ENCODE assay signal across 27 mouse cellular contexts in genomic region chr2:58377417-58378130, GRCm38 (mm10). TPM values are rescaled to one million over a fixed set of nuclear protein-coding genes. Genes with fewer than 3 reads are reported as not detected.
DNase-seq lines count a peak whose midpoint lies in the region; ATAC-seq and TF ChIP-seq lines count a peak whose summit lies in the region.
"Had no signal": no experiment of that assay in that cellular context is flagged by ENCODE, and none has a peak within 500 bp of the region (broad histone marks: within the 10 kb centered on the region; RNA-seq: fewer than 3 reads in every experiment).

No protein-coding gene starts in this region.

- H3K27me3 ChIP-seq in forebrain, embryonic 16.5 days (replicated peaks; ENCODE audit: control insufficient read depth, insufficient read depth, low read length), result no peaks in the 10 kb centered on the region
- H3K27me3 ChIP-seq in forebrain, postnatal 0 days (ENCODE audit: insufficient read depth, low read length), result no peaks in the 10 kb centered on the region
- H3K27me3 ChIP-seq in midbrain, embryonic 12.5 days, result no peaks in the 10 kb centered on the region
- H3K27me3 ChIP-seq in midbrain, embryonic 11.5 days (ENCODE audit: control insufficient read depth, insufficient read depth, low read length), result no peaks in the 10 kb centered on the region
- no peaks in the 10 kb centered on the region for H3K27me3 ChIP-seq in midbrain, embryonic 15.5 days (replicated peaks)
- H3K27me3 ChIP-seq: CH12.LX; embryonic facial prominence, embryonic 12.5 days; limb, embryonic 12.5 days; liver, embryonic 12.5 days; neural tube, embryonic 15.5 days had no signal

- no peak overlapping the region for H3K27ac ChIP-seq in forebrain, embryonic 16.5 days (ENCODE audit: low read length)
- H3K27ac ChIP-seq in forebrain, postnatal 0 days (ENCODE audit: low read depth, low read length), result no peak overlapping the region
- no peak overlapping the region for H3K27ac ChIP-seq in midbrain, embryonic 12.5 days (replicated peaks)
- no peak overlapping the region for H3K27ac ChIP-seq in midbrain, embryonic 11.5 days (ENCODE audit: low read depth, low read length)
- no peak overlapping the region for H3K27ac ChIP-seq in midbrain, embryonic 15.5 days
- H3K27ac ChIP-seq: embryonic facial prominence, embryonic 12.5 days; heart, embryonic 10.5 days; layer of hippocampus, adult 2 months; limb, embryonic 12.5 days; liver, embryonic 12.5 days; neural tube, embryonic 15.5 days had no signal

- no peak for TF ChIP-seq CTCF in forebrain, postnatal 0 days (IDR thresholded peaks at IDR 0.05; ENCODE audit: low read depth)

- peaks cover 9% of the 10 kb centered on the region; the same call in 1 of the 2 replicates for H3K4me1 ChIP-seq in forebrain, embryonic 16.5 days (replicated peaks; ENCODE audit: control insufficient read depth, insufficient read depth, low read length)
- H3K4me1 ChIP-seq in forebrain, postnatal 0 days (ENCODE audit: insufficient read depth), result no peaks in the 10 kb centered on the region
- peaks cover 11% of the 10 kb centered on the region; the same call in 1 of the 2 replicates for H3K4me1 ChIP-seq in midbrain, embryonic 12.5 days
- no peaks in the 10 kb centered on the region for H3K4me1 ChIP-seq in midbrain, embryonic 11.5 days (ENCODE audit: control insufficient read depth, insufficient read depth, low read length)
- 0 out of 2 replicates have a peak, but pooled peaks cover 7% of the 10 kb centered on the region for H3K4me1 ChIP-seq in midbrain, embryonic 15.5 days
- H3K4me1 ChIP-seq: embryonic facial prominence, embryonic 12.5 days; heart, embryonic 10.5 days; limb, embryonic 12.5 days; liver, embryonic 12.5 days; neural tube, embryonic 15.5 days had no signal

- no peak for DNase-seq in forebrain, postnatal 0 days
- DNase-seq in midbrain, embryonic 11.5 days (ENCODE audit: low spot score, missing footprints), result no peak
- no peak for DNase-seq in right cerebral cortex, postnatal 14 days
- DNase-seq: adrenal gland, adult 2 months; B cell, adult 2 months; cerebellum, adult 11-12 months; cerebellum, postnatal 25 days; heart, postnatal 4 days; kidney, postnatal 25 days; lung, adult 18-20 months; lung, postnatal 10 days; right cerebral cortex, postnatal 25 days; spleen, adult 18-20 months had no signal

- WGBS in forebrain, embryonic 16.5 days, result 23% methylated on average over 9 of the region's 9 CpGs
- 28% methylated on average over 9 of the region's 9 CpGs for WGBS in forebrain, postnatal 0 days
- WGBS in midbrain, embryonic 12.5 days, result 66% methylated on average over 9 of the region's 9 CpGs
- 81% methylated on average over 9 of the region's 9 CpGs for WGBS in midbrain, embryonic 11.5 days
- WGBS in midbrain, embryonic 15.5 days, result 47% methylated on average over 9 of the region's 9 CpGs

- H3K36me3 ChIP-seq in forebrain, embryonic 16.5 days (ENCODE audit: control insufficient read depth, insufficient read depth), result no peaks in the 10 kb centered on the region
- H3K36me3 ChIP-seq in forebrain, postnatal 0 days (ENCODE audit: insufficient read depth), result no peaks in the 10 kb centered on the region
- H3K36me3 ChIP-seq in midbrain, embryonic 12.5 days, result no peaks in the 10 kb centered on the region
- H3K36me3 ChIP-seq in midbrain, embryonic 11.5 days (ENCODE audit: control insufficient read depth, insufficient read depth, low read length), result no peaks in the 10 kb centered on the region
- no peaks in the 10 kb centered on the region for H3K36me3 ChIP-seq in midbrain, embryonic 15.5 days (replicated peaks)
- H3K36me3 ChIP-seq: embryonic facial prominence, embryonic 12.5 days; G1E; heart, embryonic 10.5 days; limb, embryonic 12.5 days; liver, embryonic 12.5 days; neural tube, embryonic 15.5 days had no signal

- H3K9me3 ChIP-seq in forebrain, embryonic 16.5 days (ENCODE audit: control insufficient read depth, low read length), result peaks cover 3% of the 10 kb centered on the region; the same call in 1 of the 2 replicates
- H3K9me3 ChIP-seq in forebrain, postnatal 0 days (ENCODE audit: low read length), result no peaks in the 10 kb centered on the region
- no peaks in the 10 kb centered on the region for H3K9me3 ChIP-seq in midbrain, embryonic 12.5 days
- H3K9me3 ChIP-seq in midbrain, embryonic 11.5 days (ENCODE audit: control insufficient read depth, low read length), result no peaks in the 10 kb centered on the region
- H3K9me3 ChIP-seq in midbrain, embryonic 15.5 days, result no peaks in the 10 kb centered on the region
- H3K9me3 ChIP-seq: embryonic facial prominence, embryonic 12.5 days; heart, embryonic 10.5 days; limb, embryonic 12.5 days; liver, embryonic 12.5 days; neural tube, embryonic 15.5 days had no signal

- no peak overlapping the region for H3K4me3 ChIP-seq in forebrain, embryonic 16.5 days (replicated peaks; ENCODE audit: low read length)
- H3K4me3 ChIP-seq in forebrain, postnatal 0 days (ENCODE audit: low read depth, low read length), result no peak overlapping the region
- H3K4me3 ChIP-seq in midbrain, embryonic 12.5 days, result no peak overlapping the region
- no peak overlapping the region for H3K4me3 ChIP-seq in midbrain, embryonic 11.5 days (ENCODE audit: low read depth, low read length)
- H3K4me3 ChIP-seq in midbrain, embryonic 15.5 days, result no peak overlapping the region
- H3K4me3 ChIP-seq: embryonic facial prominence, embryonic 12.5 days; heart, embryonic 10.5 days; layer of hippocampus, adult 2 months; limb, embryonic 12.5 days; liver, embryonic 12.5 days; neural tube, embryonic 15.5 days had no signal

- peak; percentile 24; the same call in 1 of the 2 replicates for ATAC-seq in forebrain, embryonic 16.5 days
- ATAC-seq in forebrain, postnatal 0 days, result no peak
- ATAC-seq in midbrain, embryonic 12.5 days (ENCODE audit: low FRiP score, low read depth), result 0 out of 2 replicates have a peak, but pooled peaks have one; percentile 39
- ATAC-seq in midbrain, embryonic 11.5 days (ENCODE audit: low FRiP score), result no peak
- peak; percentile 71; the same call in 1 of the 2 replicates for ATAC-seq in midbrain, embryonic 15.5 days (replicated peaks)
- ATAC-seq in inflammation-experienced regulatory T-cells, adult 6 months, result no peak
- ATAC-seq: intestine, postnatal 0 days; liver, embryonic 12.5 days had no signal

- no peak overlapping the region for H3K9ac ChIP-seq in forebrain, embryonic 16.5 days (replicated peaks; ENCODE audit: low read depth, low read length)
- H3K9ac ChIP-seq in forebrain, postnatal 0 days, result no peak overlapping the region
- no peak overlapping the region for H3K9ac ChIP-seq in midbrain, embryonic 12.5 days (replicated peaks)
- H3K9ac ChIP-seq in midbrain, embryonic 11.5 days (ENCODE audit: low read length), result no peak overlapping the region
- H3K9ac ChIP-seq in midbrain, embryonic 15.5 days, result no peak overlapping the region
- H3K9ac ChIP-seq: embryonic facial prominence, embryonic 12.5 days; limb, embryonic 12.5 days; liver, embryonic 12.5 days; neural tube, embryonic 15.5 days had no signal

- no peak overlapping the region for H3K4me2 ChIP-seq in forebrain, embryonic 16.5 days (ENCODE audit: low read length)
- H3K4me2 ChIP-seq in forebrain, postnatal 0 days (ENCODE audit: low read depth), result no peak overlapping the region
- no peak overlapping the region for H3K4me2 ChIP-seq in midbrain, embryonic 12.5 days (replicated peaks)
- no peak overlapping the region for H3K4me2 ChIP-seq in midbrain, embryonic 11.5 days
- H3K4me2 ChIP-seq in midbrain, embryonic 15.5 days, result no peak overlapping the region
- H3K4me2 ChIP-seq: embryonic facial prominence, embryonic 12.5 days; limb, embryonic 12.5 days; liver, embryonic 12.5 days; neural tube, embryonic 15.5 days had no signal

RNA-seq across cellular contexts. Expression of gene Acvr1c, which starts 19.9 kb away (rescaled TPM):
- polyA plus RNA-seq in forebrain, embryonic 16.5 days (2015; fragmentation: Nextera tagmentation; extraction: Ambion mirVana), result 2.5 TPM in 2 replicates
- total RNA-seq in forebrain, postnatal 0 days (2014; rRNA removed), result 1.6 and 2.7 TPM in 2 replicates
- 0.77 and 0.91 TPM in 2 replicates for polyA plus RNA-seq in forebrain, postnatal 0 days (2015; fragmentation: Nextera tagmentation; extraction: Ambion mirVana)
- polyA plus RNA-seq in midbrain, embryonic 12.5 days (2016; fragmentation: Nextera tagmentation; extraction: Ambion mirVana), result 0.08 and 0.20 TPM in 2 replicates
- 0.19 TPM in 2 replicates for polyA plus RNA-seq in midbrain, embryonic 11.5 days (2014; fragmentation: Nextera tagmentation; extraction: Ambion mirVana)
- polyA plus RNA-seq in midbrain, embryonic 15.5 days (2015; fragmentation: Nextera tagmentation; extraction: Ambion mirVana), result 0.51 and 0.92 TPM in 2 replicates
- polyA plus RNA-seq in inflammation-experienced regulatory T-cells, adult 6 months (2017; shearing (Covaris generic)), result under 1 TPM; 0.05 to 0.66 (median 0.62) TPM
- total RNA-seq: granulocyte monocyte progenitor cell, adult 5-6 weeks had no signal
- polyA plus RNA-seq: G1E had no signal

Comparison
In these comparisons a context has a peak if more than half of its experiments do, and no peak if none do; other contexts are left out.
1. ATAC-seq: peak in forebrain, embryonic 16.5 days (single experiment), midbrain, embryonic 12.5 days (single experiment) and midbrain, embryonic 15.5 days (single experiment); none in forebrain, postnatal 0 days (single experiment), midbrain, embryonic 11.5 days (single experiment) and inflammation-experienced regulatory T-cells, adult 6 months (single experiment).